Mouse (Mus musculus) naive thymus-derived CD4-positive, alpha-beta T cell, adult 5 months (primary cell): ENCODE results near the gene Hesx1. TPM values are rescaled to one million over a fixed set of nuclear protein-coding genes. Genes with fewer than 3 reads are reported as not detected.

Experiments
- polyA plus RNA-seq: library from polyadenylated mRNA; unstranded; fragments of 100-300 nt; shearing (Covaris generic); gene quantifications from one replicate; pipeline ENCODE4 v1.2.1, GENCODE M21; 2017

The Hesx1 gene
- not detected for polyA plus RNA-seq

GRCm38 (mm10) chr14:26994211-26994741 lies at the start of gene Hesx1:
Gene Hesx1 (plus strand): TSS chr14:26994416.

GRCm38 (mm10) chr14:26971106-26971789 lies 23.0 kb upstream of the Hesx1 start, which contains the start of gene Appl1:
Gene Appl1 (minus strand): TSS chr14:26971232.

GRCm38 (mm10) chr14:27038783-27039182 lies 44.6 kb downstream of the Hesx1 start, which contains the start of gene Il17rd:
Gene Il17rd (plus strand): TSS chr14:27038941.

Other genes with a start within 250 kb of the Hesx1 start
- not detected for gene Asb14, start 99.9 kb upstream of the Hesx1 start, polyA plus RNA-seq
- gene Appl1, start 23.2 kb upstream of the Hesx1 start, polyA plus RNA-seq = 62.2 TPM
- 0.53 TPM for gene Il17rd, start 44.5 kb downstream of the Hesx1 start, polyA plus RNA-seq
- 201 TPM for gene Arhgef3, start 120.5 kb downstream of the Hesx1 start, polyA plus RNA-seq